Mouse (Mus musculus) neural tube, embryonic 11.5 days (tissue): ENCODE data around the gene Tcf7. TPM values are rescaled to one million over a fixed set of nuclear protein-coding genes. Genes with fewer than 3 reads are reported as not detected.

ENCODE experiments used
- ATAC-seq: fragments of 200-750 bp; cut with Nextera tagmentation; 2 replicates; pipeline ENCODE4 v1.8.0; 2017; ENCODE audit warnings: moderate number of reproducible peaks, mild to moderate bottlenecking, moderate TSS enrichment, moderate library complexity; ENCODE audit not compliant: insufficient read depth, low FRiP score, low TSS enrichment
- DNase-seq: peaks from one replicate; pipeline ENCODE4 v3.0.0-alpha.2; 2015; ENCODE audit warnings: low spot score
- H3K27ac ChIP-seq: fragments of 300-500 bp; sonication (generic); 2 replicates; pipeline ENCODE4 v1.5.1; 2014; ENCODE audit warnings: low read depth, mild to moderate bottlenecking, low read length
- H3K27me3 ChIP-seq: fragments of 300-500 bp; sonication (generic); 2 replicates; pipeline ENCODE4 v1.6.1; 2014; ENCODE audit warnings: mild to moderate bottlenecking, low read length, mixed read lengths; ENCODE audit not compliant: control insufficient read depth, insufficient read depth
- H3K36me3 ChIP-seq: fragments of 300-500 bp; sonication (generic); 2 replicates; pipeline ENCODE4 v1.6.1; 2014; ENCODE audit warnings: mild to moderate bottlenecking, low read length, moderate library complexity, mixed read lengths; ENCODE audit not compliant: control insufficient read depth, insufficient read depth
- H3K4me1 ChIP-seq: fragments of 300-500 bp; sonication (generic); 2 replicates; pipeline ENCODE4 v1.6.1; 2014; ENCODE audit warnings: low read length, mixed read lengths; ENCODE audit not compliant: control insufficient read depth, insufficient read depth
- H3K4me2 ChIP-seq: fragments of 300-500 bp; sonication (generic); 2 replicates; pipeline ENCODE4 v1.6.1; 2014; ENCODE audit warnings: low read depth, mild to moderate bottlenecking, moderate library complexity
- H3K4me3 ChIP-seq: fragments of 300-500 bp; sonication (generic); 2 replicates; pipeline ENCODE4 v1.5.1; 2014; ENCODE audit warnings: low read depth, low read length
- H3K9ac ChIP-seq: fragments of 300-500 bp; sonication (generic); 2 replicates; pipeline ENCODE4 v1.6.1; 2014; ENCODE audit warnings: mild to moderate bottlenecking, low read length
- H3K9me3 ChIP-seq: fragments of 300-500 bp; sonication (generic); 2 replicates; pipeline ENCODE4 v1.6.1; 2016; ENCODE audit warnings: low read length; ENCODE audit not compliant: control insufficient read depth
- WGBS: fragments of 180-500 bp; shearing (Covaris S2); extraction: QIAGEN DNeasy Blood & Tissue Kit; methylation state at CpG from one replicate; pipeline ENCODE4 v1.1.7; 2014; 5-methylcytosine and 5-hydroxymethylcytosine counted together
- polyA plus RNA-seq: library from polyadenylated mRNA; unstranded; fragments of >200 nt; fragmentation: Nextera tagmentation; extraction: Ambion mirVana; gene quantifications from 2 replicates; pipeline ENCODE4 v1.2.1, GENCODE M21; 2014

The Tcf7 gene
- polyA plus RNA-seq, 1 experiment from 2014 or later = 12.7 TPM

DNA sequence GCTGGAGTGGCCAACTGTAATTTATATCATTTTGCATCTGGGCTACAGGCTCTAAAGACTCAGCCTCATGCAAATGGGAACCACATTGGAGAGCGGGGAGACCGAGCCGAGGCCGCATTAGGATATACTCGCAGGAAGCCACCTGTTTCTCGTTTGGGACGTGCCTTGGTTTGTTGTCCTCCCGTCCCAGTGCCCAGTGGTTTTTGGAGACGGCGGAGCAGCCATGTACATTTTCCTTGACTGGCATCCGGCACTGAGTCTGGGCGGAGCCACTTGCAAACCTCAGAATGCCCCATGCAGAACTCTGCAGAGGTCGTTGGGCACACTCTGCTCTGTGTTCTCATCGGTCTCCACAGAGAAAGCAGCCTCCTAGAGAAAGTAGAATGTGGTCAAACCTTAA is 27.9 kb upstream of the Tcf7 start:
- no peak overlapping the region for H3K27ac ChIP-seq
- no peaks in the 10 kb centered on the region for H3K36me3 ChIP-seq
- 67% methylated on average over 14 of the region's 14 CpGs for WGBS
- ATAC-seq = no peak
- H3K9me3 ChIP-seq = no peaks in the 10 kb centered on the region
- H3K27me3 ChIP-seq = peaks cover 9% of the 10 kb centered on the region
- no peak overlapping the region for H3K9ac ChIP-seq
- DNase-seq = no peak
- no peak overlapping the region for H3K4me3 ChIP-seq
- no peaks in the 10 kb centered on the region for H3K4me1 ChIP-seq
- no peak overlapping the region for H3K4me2 ChIP-seq

DNA sequence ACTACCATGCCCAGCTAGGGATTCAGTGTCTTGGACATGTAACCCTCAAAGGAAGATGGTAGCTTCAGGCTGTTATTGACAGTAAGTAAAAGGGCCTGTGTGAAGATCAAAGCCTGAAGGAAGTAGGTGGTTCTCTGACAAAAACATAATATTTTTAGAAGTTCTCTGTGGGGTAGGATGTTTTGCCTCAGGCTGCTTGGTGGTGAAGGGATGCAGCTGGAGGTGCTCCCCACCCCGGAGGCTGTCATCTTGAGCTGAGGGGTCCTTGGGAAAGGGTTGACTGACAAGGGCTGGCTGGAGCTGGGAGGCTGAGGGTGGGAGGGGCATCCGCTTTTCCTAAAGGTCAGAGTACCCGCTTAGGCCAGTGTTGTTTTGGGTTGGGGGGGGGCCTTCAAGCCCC is 26.7 kb upstream of the Tcf7 start:
- H3K9ac ChIP-seq = no peak overlapping the region
- H3K9me3 ChIP-seq = no peaks in the 10 kb centered on the region
- no peak for DNase-seq
- H3K4me3 ChIP-seq = no peak overlapping the region
- peaks cover 6% of the 10 kb centered on the region for H3K27me3 ChIP-seq
- H3K36me3 ChIP-seq = no peaks in the 10 kb centered on the region
- no peak overlapping the region for H3K27ac ChIP-seq
- no peak for ATAC-seq
- no peak overlapping the region for H3K4me2 ChIP-seq
- H3K4me1 ChIP-seq = no peaks in the 10 kb centered on the region
- WGBS = 65% methylated on average over 3 of the region's 3 CpGs

DNA sequence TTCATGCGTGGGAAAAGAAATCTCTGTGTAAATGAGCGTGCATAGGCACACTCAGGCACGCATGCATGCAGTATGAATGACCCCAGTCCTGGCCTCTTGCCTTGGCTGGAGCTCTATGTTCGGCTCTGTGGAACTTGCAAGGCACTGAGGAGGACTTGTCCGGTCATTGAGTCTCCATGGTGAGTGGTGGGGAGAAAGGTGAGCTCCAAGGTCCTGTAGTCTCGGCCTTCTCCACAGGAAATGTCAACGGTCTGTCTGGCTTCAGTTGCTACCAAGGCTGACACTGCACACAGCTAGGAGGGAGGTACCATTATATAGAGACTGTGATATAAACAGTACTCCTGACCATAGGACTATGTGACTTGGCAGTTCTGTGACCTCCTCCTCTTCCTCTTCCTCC is 23.6 kb upstream of the Tcf7 start:
- Histone ChIP-seq H3K27ac (no peak overlapping the region), H3K9me3 (no peaks in the 10 kb centered on the region), H3K36me3 (no peaks in the 10 kb centered on the region), H3K27me3 (no peaks in the 10 kb centered on the region), H3K4me1 (no peaks in the 10 kb centered on the region), H3K4me3 (no peak overlapping the region), H3K4me2 (no peak overlapping the region), H3K9ac (no peak overlapping the region)
- WGBS = 86% methylated on average over 7 of the region's 7 CpGs
- DNase-seq = no peak
- no peak for ATAC-seq

- Histone ChIP-seq H3K9ac (no peak overlapping the region), H3K4me3 (no peak overlapping the region), H3K4me1 (no peaks in the 10 kb centered on the region), H3K27ac (no peak overlapping the region), H3K4me2 (no peak overlapping the region), H3K9me3 (no peaks in the 10 kb centered on the region), H3K27me3 (no peaks in the 10 kb centered on the region), H3K36me3 (no peaks in the 10 kb centered on the region)
- ATAC-seq = no peak
- DNase-seq = no peak
- WGBS = 60% methylated on average over 4 of the region's 4 CpGs
These were observed 22.5 kb upstream of the Tcf7 start for GRCm38 (mm10) chr11:52305266-52305665.

DNA sequence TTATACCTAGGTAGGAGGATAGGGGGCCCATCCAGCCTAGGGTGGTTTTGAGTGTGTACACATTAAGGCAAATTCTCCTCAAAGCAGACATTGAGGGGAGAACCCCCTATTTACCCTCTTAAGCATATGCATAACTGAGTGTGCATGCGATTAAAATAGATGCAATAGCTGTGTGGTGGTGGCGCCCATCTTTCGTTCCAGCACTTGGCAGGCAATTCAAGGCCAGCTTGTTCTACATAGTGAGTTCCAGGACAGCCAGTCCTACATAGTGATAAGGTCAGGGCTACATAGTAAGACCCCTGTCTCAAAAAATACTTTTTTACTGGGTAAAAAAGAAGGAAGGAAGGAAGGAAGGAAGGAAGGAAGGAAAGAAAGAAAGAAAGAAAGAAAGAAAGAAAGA is 19.9 kb upstream of the Tcf7 start:
- Histone ChIP-seq H3K9me3 (no peaks in the 10 kb centered on the region), H3K27ac (no peak overlapping the region), H3K27me3 (no peaks in the 10 kb centered on the region), H3K9ac (no peak overlapping the region), H3K4me3 (no peak overlapping the region), H3K4me2 (no peak overlapping the region), H3K4me1 (no peaks in the 10 kb centered on the region), H3K36me3 (no peaks in the 10 kb centered on the region)
- no peak for ATAC-seq
- no peak for DNase-seq
- 95% methylated on average over 3 of the region's 3 CpGs for WGBS

DNA sequence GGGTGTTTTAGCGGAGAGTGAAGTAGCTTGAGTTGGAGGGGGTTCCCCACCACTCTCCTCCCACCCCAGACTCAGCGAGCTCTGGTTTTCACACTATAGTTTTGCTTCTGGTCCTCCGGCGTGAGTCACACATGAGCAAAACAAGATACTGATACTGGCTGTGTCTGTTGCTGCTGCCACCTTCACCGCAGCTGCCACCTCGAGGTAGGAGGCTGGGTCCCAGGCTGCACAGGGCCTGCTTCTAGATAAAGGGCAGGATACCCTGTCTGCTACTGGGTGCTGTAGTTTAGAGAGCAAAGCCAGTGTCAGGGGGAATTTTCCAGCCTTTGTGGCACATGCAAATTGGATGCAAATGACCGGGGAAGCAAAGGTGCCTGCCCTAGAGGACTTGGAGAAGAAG is 16.9 kb upstream of the Tcf7 start:
- H3K4me2 ChIP-seq = no peak overlapping the region
- H3K4me3 ChIP-seq = no peak overlapping the region
- H3K9ac ChIP-seq = no peak overlapping the region
- H3K9me3 ChIP-seq = no peaks in the 10 kb centered on the region
- ATAC-seq (no peak), DNase-seq (no peak)
- H3K36me3 ChIP-seq = no peaks in the 10 kb centered on the region
- WGBS = 63% methylated on average over 7 of the region's 7 CpGs
- H3K27ac ChIP-seq = no peak overlapping the region
- H3K4me1 ChIP-seq = no peaks in the 10 kb centered on the region
- no peaks in the 10 kb centered on the region for H3K27me3 ChIP-seq

- no peak overlapping the region for H3K9ac ChIP-seq
- no peaks in the 10 kb centered on the region for H3K36me3 ChIP-seq
- no peaks in the 10 kb centered on the region for H3K9me3 ChIP-seq
- WGBS = 83% methylated on average over 9 of the region's 9 CpGs
- no peak overlapping the region for H3K4me2 ChIP-seq
- H3K27ac ChIP-seq = no peak overlapping the region
- H3K4me3 ChIP-seq = no peak overlapping the region
- DNase-seq (no peak), ATAC-seq (no peak)
- H3K27me3 ChIP-seq = no peaks in the 10 kb centered on the region
- H3K4me1 ChIP-seq = no peaks in the 10 kb centered on the region
These were observed 16.1 kb upstream of the Tcf7 start for GRCm38 (mm10) chr11:52298955-52299354.

- 12% methylated on average over 9 of the region's 9 CpGs for WGBS
- Histone ChIP-seq H3K4me3 (no peak overlapping the region), H3K27ac (no peak overlapping the region)
These were observed 14.5 kb upstream of the Tcf7 start for GRCm38 (mm10) chr11:52297352-52297751.

GRCm38 (mm10) chr11:52294103-52294502 is 11.3 kb upstream of the Tcf7 start:
- no peak for ATAC-seq
- H3K9me3 ChIP-seq = no peaks in the 10 kb centered on the region
- no peak overlapping the region for H3K4me2 ChIP-seq
- DNase-seq = no peak
- H3K27ac ChIP-seq = no peak overlapping the region
- H3K27me3 ChIP-seq = no peaks in the 10 kb centered on the region
- 87% methylated on average over 9 of the region's 9 CpGs for WGBS
- H3K4me1 ChIP-seq = no peaks in the 10 kb centered on the region
- H3K9ac ChIP-seq = no peak overlapping the region
- H3K4me3 ChIP-seq = no peak overlapping the region
- H3K36me3 ChIP-seq = no peaks in the 10 kb centered on the region

More at GRCm38 (mm10) chr11:52297352-52297751, 14.5 kb upstream of the Tcf7 start:
- ATAC-seq = no peak
- DNase-seq = peak; percentile 82
- no peaks in the 10 kb centered on the region for H3K36me3 ChIP-seq
- no peak overlapping the region for H3K9ac ChIP-seq
- no peak overlapping the region for H3K4me2 ChIP-seq
- H3K9me3 ChIP-seq = no peaks in the 10 kb centered on the region
- no peaks in the 10 kb centered on the region for H3K27me3 ChIP-seq
- no peaks in the 10 kb centered on the region for H3K4me1 ChIP-seq
